Mouse (Mus musculus): ENCODE results near the gene Syne1. TPM values are rescaled to one million over a fixed set of nuclear protein-coding genes. Genes with fewer than 3 reads are reported as not detected.
A peak's percentile ranks its signal among the peaks of the same experiment; 100 is the strongest.

The Syne1 gene
- total RNA-seq, 2 experiments from 2014 or later = 45.2 to 55.3 TPM

- intact Hi-C loops (cut with DNase I; ENCODE audit: low total_unique reads) = no loop called here
- DNase-seq = no peak
These were observed 434.6 kb downstream of the Syne1 start for GRCm38 (mm10) chr10:5116720-5117119.

DNA sequence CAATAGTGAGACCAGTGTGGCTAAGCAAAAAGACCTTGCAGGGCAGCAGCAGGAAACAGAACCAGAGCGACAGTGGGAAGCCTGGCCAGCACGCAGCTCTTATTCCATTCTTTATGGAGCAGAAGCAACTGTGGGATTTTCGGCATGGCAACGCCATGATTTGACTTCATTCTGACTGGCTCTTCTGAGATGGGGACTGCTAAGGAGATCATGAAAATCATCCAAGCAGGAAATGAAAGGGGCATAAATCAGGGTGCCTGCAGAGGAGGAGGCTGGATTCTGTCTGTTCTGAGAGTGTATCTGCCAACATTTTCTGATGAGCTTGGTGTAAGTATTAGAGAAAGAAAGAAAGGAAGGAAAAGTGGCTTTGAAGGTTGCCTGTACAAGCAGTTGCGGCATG is 435.1 kb downstream of the Syne1 start:
- DNase-seq = no peak
- intact Hi-C loops (cut with DNase I; ENCODE audit: low total_unique reads) = no loop called here

DNA sequence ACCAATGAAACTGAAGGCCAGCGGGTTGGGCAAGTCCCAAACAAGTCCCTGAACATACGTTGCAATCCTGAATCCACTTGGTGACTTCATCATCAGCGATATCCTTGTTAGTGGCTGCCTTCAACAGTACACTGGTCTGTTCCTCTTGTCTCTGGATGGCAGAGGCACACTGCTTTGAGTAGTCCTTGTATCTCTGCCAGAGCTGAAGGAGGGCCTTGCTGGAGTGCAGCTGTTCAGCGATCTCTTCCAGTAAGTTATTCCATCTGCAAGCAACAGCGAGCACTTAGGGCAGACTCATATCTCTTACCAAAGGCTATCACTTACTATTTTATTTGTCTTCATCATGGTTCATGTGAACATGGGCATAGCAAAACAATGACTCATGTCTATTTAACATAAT is 440.5 kb downstream of the Syne1 start:
- intact Hi-C loops (cut with DNase I; ENCODE audit: low total_unique reads) = no loop called here
- peak; percentile 36 for DNase-seq

GRCm38 (mm10) chr10:5097754-5098137 is 453.5 kb downstream of the Syne1 start:
- intact Hi-C loops (cut with DNase I; ENCODE audit: low total_unique reads) = no loop called here
- no peak for DNase-seq

- peak; percentile 75 for DNase-seq
- intact Hi-C loops (cut with DNase I; ENCODE audit: low total_unique reads) = no loop called here
These were observed 454.1 kb downstream of the Syne1 start for GRCm38 (mm10) chr10:5096996-5097753.

DNA sequence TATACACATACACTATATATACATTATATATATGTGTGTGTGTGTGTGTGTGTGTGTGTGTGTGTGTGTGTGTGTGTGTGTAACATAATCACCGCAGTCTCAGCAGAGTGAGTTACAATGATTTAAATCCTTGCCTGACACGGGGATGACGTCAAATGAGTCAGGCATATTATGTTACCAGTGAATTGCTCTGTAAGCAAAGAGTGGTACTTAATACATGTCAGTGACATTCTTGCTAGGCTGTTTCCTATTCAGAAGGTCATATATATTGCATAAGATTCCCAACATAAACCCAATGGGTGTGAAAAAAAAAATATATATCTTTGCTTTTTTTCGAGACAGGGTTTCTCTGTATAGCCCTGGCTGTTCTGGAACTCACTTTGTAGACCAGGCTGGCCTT is 462.1 kb downstream of the Syne1 start:
- DNase-seq = no peak

DNA sequence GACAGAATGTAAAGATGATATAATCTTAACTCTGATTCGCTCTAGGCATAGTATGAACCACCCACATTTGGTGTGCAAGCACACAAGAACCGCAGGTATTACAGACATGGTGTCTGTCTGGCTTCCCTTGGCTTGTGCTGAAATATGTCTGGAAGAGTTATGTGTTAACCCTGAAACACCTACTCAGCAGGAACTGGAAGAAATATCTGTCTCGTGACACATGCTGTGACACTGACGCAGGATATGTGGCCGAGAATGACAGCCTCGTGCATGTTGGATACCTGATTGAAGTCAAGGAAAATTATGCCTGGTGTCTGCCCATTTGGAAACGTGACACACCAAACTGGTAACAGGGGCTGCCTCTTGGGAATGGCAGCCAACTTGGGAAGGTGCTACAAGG is 463.9 kb downstream of the Syne1 start:
- no peak for DNase-seq
- intact Hi-C loops (cut with DNase I; ENCODE audit: low total_unique reads) = no loop called here

More for the DNA sequence above, 462.1 kb downstream of the Syne1 start:
- intact Hi-C loops (cut with DNase I; ENCODE audit: low total_unique reads) = no loop called here

GRCm38 (mm10) chr10:5086329-5086728 is 465.0 kb downstream of the Syne1 start:
- DNase-seq = no peak
- intact Hi-C loops (cut with DNase I; ENCODE audit: low total_unique reads) = no loop called here

- no peak for DNase-seq
- intact Hi-C loops (cut with DNase I; ENCODE audit: low total_unique reads) = no loop called here
These were observed 465.5 kb downstream of the Syne1 start for GRCm38 (mm10) chr10:5085792-5086191.

DNA sequence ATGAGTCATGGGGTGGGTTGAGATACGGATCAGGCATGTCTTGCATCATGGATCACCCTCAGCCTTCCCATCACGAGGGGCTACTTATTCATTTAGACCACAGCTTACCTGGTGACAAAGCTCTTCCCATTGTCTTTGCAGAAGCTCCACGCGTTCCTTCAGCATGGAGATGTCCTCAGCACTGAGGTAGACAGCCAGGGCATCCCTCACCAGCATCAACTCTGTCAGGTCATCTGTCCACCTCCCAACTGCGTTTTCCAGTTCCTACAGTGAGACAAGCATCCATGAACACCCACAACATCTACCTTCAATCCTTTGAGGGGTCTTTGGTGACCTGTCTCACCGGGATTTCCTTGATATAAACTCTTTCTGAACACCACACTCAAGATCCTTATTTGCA is 467.6 kb downstream of the Syne1 start:
- intact Hi-C loops (cut with DNase I; ENCODE audit: low total_unique reads) = no loop called here
- no peak for DNase-seq

GRCm38 (mm10) chr10:5079945-5080468 is 471.3 kb downstream of the Syne1 start:
- intact Hi-C loops (cut with DNase I; ENCODE audit: low total_unique reads) = no loop called here

GRCm38 (mm10) chr10:5075724-5076123 is 475.6 kb downstream of the Syne1 start:
- DNase-seq = no peak
- intact Hi-C loops (cut with DNase I; ENCODE audit: low total_unique reads) = no loop called here

More at GRCm38 (mm10) chr10:5079945-5080468, 471.3 kb downstream of the Syne1 start:
- DNase-seq = peak; percentile 76

DNA sequence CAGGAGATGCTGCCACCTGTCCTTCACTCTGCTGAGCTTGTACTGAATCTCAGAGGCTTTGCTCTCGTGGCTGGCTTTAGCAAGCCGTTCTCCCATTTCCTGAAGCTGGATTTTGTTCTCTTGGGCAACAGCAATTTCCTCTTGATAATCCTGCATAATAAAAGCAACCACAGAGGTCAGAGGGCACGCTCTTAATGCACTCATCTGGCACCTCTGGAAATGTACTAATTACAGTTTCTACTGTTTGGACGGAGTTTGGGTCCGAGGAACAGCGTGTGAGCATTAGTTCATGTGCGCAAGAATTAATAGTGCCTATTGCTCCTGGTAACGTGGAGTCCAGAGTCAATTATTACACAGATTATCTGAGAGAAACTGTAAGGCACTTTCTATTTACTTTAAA is 479.2 kb downstream of the Syne1 start:
- DNase-seq = no peak
- intact Hi-C loops (cut with DNase I; ENCODE audit: low total_unique reads) = no loop called here

DNA sequence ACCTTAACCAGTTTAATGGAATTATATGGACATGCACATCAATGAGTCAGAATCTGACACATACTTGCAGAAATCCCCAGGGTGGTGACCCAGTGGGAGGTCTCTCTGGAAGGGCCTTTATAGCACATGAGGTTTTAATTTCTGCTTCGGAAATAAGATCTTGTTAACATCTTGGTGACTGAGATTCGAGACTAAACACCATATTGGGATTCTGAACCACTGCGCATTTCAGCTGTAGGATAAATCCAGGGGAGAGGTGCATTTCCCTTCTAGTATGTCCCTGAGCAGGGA is 480.4 kb downstream of the Syne1 start:
- DNase-seq = no peak
- intact Hi-C loops (cut with DNase I; ENCODE audit: low total_unique reads) = no loop called here

GRCm38 (mm10) chr10:5070168-5070940 is 480.9 kb downstream of the Syne1 start:
- intact Hi-C loops (cut with DNase I; ENCODE audit: low total_unique reads) = no loop called here

GRCm38 (mm10) chr10:5068676-5069265 is 482.5 kb downstream of the Syne1 start, which contains the start of gene Gm10097:
TSS of gene Gm10097 (plus strand) at chr10:5069192.
- peak; percentile 45 for DNase-seq
- intact Hi-C loops (cut with DNase I; ENCODE audit: low total_unique reads) = no loop called here

More at GRCm38 (mm10) chr10:5070168-5070940, 480.9 kb downstream of the Syne1 start:
- DNase-seq = no peak

DNA sequence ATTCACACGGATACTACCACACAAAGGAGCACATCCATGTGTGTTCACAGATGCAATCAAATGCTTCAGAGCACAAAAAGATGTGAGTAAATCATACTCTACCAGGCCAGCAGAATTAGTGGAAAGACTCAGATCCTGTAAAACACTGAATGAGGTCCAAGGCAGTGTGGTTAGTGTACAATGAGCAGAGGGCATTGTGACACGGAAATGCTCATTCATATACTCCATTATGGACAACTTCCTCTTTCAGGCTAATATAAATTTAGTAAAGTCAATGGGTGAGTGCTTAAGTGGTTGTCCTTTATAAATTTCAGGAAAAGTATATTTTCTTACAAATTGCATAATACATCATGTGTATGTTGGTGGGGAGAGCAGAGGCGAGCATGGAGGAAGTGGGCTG is 484.2 kb downstream of the Syne1 start:
- intact Hi-C loops (cut with DNase I; ENCODE audit: low total_unique reads) = no loop called here
- no peak for DNase-seq

GRCm38 (mm10) chr10:5059983-5060382 is 491.3 kb downstream of the Syne1 start:
- intact Hi-C loops (cut with DNase I; ENCODE audit: low total_unique reads) = no loop called here
- DNase-seq = no peak

- DNase-seq = no peak
- intact Hi-C loops (cut with DNase I; ENCODE audit: low total_unique reads) = no loop called here
These were observed 492.4 kb downstream of the Syne1 start for GRCm38 (mm10) chr10:5058876-5059275.

GRCm38 (mm10) chr10:5057661-5058060 is 493.6 kb downstream of the Syne1 start:
- intact Hi-C loops (cut with DNase I; ENCODE audit: low total_unique reads) = no loop called here
- DNase-seq = no peak

Data from gastrocnemius, postnatal 14 days (tissue).